Mouse (Mus musculus): ENCODE data around the gene Kif3c. TPM values are rescaled to one million over a fixed set of nuclear protein-coding genes. Genes with fewer than 3 reads are reported as not detected.

The Kif3c gene
- polyA plus RNA-seq, 1 experiment = 1.0 TPM

DNA sequence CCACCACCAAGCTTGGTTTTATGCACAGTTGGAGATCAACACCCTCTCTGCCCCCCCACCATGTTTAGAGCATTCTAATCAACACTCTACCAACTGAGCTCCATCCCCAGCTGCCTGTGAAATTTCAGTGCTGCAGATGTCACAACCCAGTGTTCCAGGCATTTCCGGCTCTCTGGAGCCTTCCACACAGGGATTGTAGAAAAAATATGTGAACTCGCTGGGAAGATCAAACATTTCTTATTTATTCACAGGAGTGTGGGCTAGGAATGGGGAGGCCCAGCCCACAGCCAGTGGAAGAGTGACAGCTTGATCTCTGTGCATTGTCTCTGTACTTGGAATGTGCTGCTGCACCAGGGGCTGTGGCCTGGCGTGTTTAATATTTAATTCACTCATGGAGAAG, 3.8 kb downstream of the Kif3c start:
- Histone ChIP-seq H3K4me1 (ENCODE audit: control insufficient read depth, insufficient read depth, low read length) (peaks cover 21% of the 10 kb centered on the region), H3K27ac (ENCODE audit: control insufficient read depth, insufficient read depth, low read depth, low read length) (no peak overlapping the region), H3K36me3 (ENCODE audit: control insufficient read depth, insufficient read depth, low read length) (no peaks in the 10 kb centered on the region), H3K4me3 (ENCODE audit: control insufficient read depth, low read depth, low read length) (no peak overlapping the region), H3K27me3 (ENCODE audit: control insufficient read depth, insufficient read depth, low read length) (no peaks in the 10 kb centered on the region)
- TF ChIP-seq CTCF (IDR thresholded peaks at IDR 0.05; ENCODE audit: control insufficient read depth, insufficient read depth, insufficient replicate concordance, low read depth, low read length) = no peak
- TF ChIP-seq POLR2A (IDR thresholded peaks at IDR 0.05; ENCODE audit: control insufficient read depth, low read depth, low read length) = no peak

DNA sequence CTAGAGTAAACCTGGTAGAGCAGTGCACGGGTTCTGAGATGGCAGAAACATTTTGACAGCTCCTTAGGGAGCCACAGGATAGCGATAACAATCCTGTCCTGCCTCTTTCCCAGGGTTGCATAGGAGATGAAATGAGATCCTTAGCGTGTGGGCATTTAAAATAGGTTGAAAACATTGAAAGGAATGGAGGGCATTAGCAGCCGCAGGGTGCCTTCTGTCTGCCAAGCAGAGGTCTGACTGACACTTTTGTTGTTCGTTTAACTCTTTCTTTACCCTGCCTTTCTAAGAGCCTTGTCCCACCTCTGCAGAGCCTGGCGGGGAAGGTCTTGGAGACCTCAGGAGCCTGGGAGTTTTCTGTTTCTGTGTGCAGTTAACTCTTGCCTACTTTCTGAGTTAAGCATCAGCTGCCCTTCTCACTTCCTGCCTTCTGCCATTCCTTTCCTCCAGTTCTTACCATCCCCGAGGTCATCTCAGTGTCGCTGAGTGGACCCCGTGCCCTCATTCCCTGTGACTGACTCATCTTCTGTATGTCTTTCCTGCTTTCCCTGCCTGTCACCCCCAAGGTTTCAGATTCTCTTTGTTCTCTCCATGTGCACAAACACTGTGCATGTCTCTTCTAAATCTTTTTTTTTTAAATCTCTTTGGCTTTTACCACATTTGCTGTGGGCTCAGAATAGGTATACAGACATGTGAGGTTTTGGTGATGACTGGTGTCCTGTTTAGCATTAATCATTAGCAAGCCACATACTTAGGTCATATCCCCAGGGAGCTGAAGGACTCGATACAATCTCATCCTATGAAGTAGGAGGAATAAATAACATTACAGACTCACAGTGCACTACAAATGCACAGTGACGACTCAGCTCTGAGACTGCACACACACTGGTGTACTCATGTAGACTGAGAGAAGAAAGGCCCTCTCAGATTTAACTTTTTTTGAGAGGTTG, 6.3 kb downstream of the Kif3c start:
- no peak overlapping the region for H3K4me3 ChIP-seq (ENCODE audit: control insufficient read depth, low read depth, low read length)
- no peak overlapping the region for H3K27ac ChIP-seq (ENCODE audit: control insufficient read depth, insufficient read depth, low read depth, low read length)
- H3K36me3 ChIP-seq (ENCODE audit: control insufficient read depth, insufficient read depth, low read length) = no peaks in the 10 kb centered on the region
- no peaks in the 10 kb centered on the region for H3K27me3 ChIP-seq (ENCODE audit: control insufficient read depth, insufficient read depth, low read length)
- peaks cover 8% of the 10 kb centered on the region for H3K4me1 ChIP-seq (ENCODE audit: control insufficient read depth, insufficient read depth, low read length)
- TF ChIP-seq POLR2A (IDR thresholded peaks at IDR 0.05; ENCODE audit: control insufficient read depth, low read depth, low read length) (no peak), CTCF (IDR thresholded peaks at IDR 0.05; ENCODE audit: control insufficient read depth, insufficient read depth, insufficient replicate concordance, low read depth, low read length) (no peak)

DNA sequence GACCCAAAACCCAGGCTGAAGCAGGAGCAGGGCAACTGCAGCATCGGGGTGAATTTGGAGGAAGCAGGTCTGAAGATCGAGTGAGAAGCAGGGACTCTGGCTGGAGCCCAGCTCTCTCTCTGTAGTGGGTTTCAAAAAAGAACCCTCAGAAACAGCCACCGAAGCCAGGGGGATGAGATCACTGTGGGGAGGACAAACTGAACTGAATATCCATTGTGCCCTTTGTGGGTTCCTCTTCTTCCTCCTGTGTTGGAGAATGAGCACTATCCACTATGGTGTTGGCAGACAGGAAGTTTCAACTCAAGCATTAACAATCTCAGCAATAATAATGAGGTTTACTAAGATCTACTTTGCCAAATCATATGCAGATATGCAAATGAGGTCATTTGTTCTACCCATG, 7.1 kb downstream of the Kif3c start:
- Histone ChIP-seq H3K4me1 (ENCODE audit: control insufficient read depth, insufficient read depth, low read length) (peaks cover 2% of the 10 kb centered on the region; the same call in 1 of the 2 replicates), H3K4me3 (ENCODE audit: control insufficient read depth, low read depth, low read length) (no peak overlapping the region)
- TF ChIP-seq POLR2A (IDR thresholded peaks at IDR 0.05; ENCODE audit: control insufficient read depth, low read depth, low read length) = no peak
- no peak for TF ChIP-seq CTCF (IDR thresholded peaks at IDR 0.05; ENCODE audit: control insufficient read depth, insufficient read depth, insufficient replicate concordance, low read depth, low read length)

DNA sequence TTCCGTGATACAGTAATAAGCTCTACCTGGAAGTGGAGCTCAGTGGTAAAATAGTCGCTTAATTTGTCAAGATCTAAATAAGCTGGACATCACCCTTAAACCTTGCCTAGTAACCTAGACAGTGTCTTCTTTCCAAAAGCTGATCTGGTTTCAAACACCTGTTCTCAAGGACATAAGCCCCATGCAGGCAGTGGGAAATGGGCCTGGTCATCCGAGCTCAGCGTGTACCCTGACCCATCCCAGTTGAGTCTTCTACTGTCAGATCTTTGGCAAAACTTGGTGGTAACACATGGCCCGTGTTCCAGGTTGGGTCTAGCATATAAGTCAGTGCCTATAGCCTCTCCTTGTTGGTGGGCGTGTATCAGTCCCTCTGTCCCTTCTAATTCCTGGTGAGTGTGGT, 8.6 kb downstream of the Kif3c start:
- Histone ChIP-seq H3K27ac (ENCODE audit: control insufficient read depth, insufficient read depth, low read depth, low read length) (no peak overlapping the region), H3K27me3 (ENCODE audit: control insufficient read depth, insufficient read depth, low read length) (no peaks in the 10 kb centered on the region)
- TF ChIP-seq POLR2A (IDR thresholded peaks at IDR 0.05; ENCODE audit: control insufficient read depth, low read depth, low read length) (no peak), CTCF (IDR thresholded peaks at IDR 0.05; ENCODE audit: control insufficient read depth, insufficient read depth, insufficient replicate concordance, low read depth, low read length) (no peak)

More for the DNA sequence above, 7.1 kb downstream of the Kif3c start:
- no peaks in the 10 kb centered on the region for H3K36me3 ChIP-seq (ENCODE audit: control insufficient read depth, insufficient read depth, low read length)
- no peaks in the 10 kb centered on the region for H3K27me3 ChIP-seq (ENCODE audit: control insufficient read depth, insufficient read depth, low read length)
- H3K27ac ChIP-seq (ENCODE audit: control insufficient read depth, insufficient read depth, low read depth, low read length) = no peak overlapping the region

DNA sequence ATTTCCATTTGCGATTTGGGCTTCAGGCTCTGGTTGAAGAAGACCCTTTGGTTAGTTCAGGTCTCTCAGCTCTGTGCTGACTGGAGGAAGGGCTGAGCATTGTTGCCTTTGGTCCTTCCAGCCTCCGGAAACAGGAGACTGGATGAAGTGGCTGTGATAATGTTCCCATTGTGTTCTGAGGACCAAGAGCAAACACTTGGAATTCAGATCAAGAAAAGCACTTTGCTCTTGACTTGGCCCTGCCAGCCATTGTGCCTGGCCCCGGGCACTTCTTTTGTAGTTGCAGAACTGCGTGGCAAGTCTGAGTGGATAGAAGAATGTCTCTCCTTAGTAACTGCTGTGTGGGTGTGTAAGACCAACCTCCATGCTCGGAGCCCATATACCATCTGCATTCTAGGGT, 9.6 kb downstream of the Kif3c start:
- Histone ChIP-seq H3K4me3 (ENCODE audit: control insufficient read depth, low read depth, low read length) (no peak overlapping the region), H3K27ac (ENCODE audit: control insufficient read depth, insufficient read depth, low read depth, low read length) (no peak overlapping the region), H3K27me3 (ENCODE audit: control insufficient read depth, insufficient read depth, low read length) (no peaks in the 10 kb centered on the region), H3K4me1 (ENCODE audit: control insufficient read depth, insufficient read depth, low read length) (no peaks in the 10 kb centered on the region), H3K36me3 (ENCODE audit: control insufficient read depth, insufficient read depth, low read length) (no peaks in the 10 kb centered on the region)
- TF ChIP-seq POLR2A (IDR thresholded peaks at IDR 0.05; ENCODE audit: control insufficient read depth, low read depth, low read length) = no peak
- TF ChIP-seq CTCF (IDR thresholded peaks at IDR 0.05; ENCODE audit: control insufficient read depth, insufficient read depth, insufficient replicate concordance, low read depth, low read length) = no peak

More for the DNA sequence above, 8.6 kb downstream of the Kif3c start:
- Histone ChIP-seq H3K36me3 (ENCODE audit: control insufficient read depth, insufficient read depth, low read length) (no peaks in the 10 kb centered on the region), H3K4me1 (ENCODE audit: control insufficient read depth, insufficient read depth, low read length) (no peaks in the 10 kb centered on the region), H3K4me3 (ENCODE audit: control insufficient read depth, low read depth, low read length) (no peak overlapping the region)

DNA sequence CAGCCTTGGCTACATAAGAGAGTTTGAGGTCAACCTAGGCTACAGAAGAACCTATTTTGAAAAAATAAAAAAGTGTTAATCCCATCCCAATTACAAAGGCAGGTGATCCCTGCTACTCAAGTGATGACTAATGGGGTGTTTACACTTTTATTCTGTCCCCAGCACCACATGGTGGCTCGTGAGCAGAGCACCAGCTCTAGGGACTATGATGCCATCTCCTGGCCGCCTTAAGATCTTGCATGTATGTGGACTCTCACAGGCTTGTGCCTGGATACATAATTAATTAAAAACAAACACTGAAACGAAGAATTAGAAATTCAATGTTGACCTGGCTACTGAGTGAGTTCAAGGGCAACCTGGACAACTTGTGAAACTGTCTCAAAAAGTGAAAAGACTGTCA, 12.3 kb downstream of the Kif3c start:
- Histone ChIP-seq H3K4me3 (ENCODE audit: control insufficient read depth, low read depth, low read length) (no peak overlapping the region), H3K27ac (ENCODE audit: control insufficient read depth, insufficient read depth, low read depth, low read length) (no peak overlapping the region), H3K36me3 (ENCODE audit: control insufficient read depth, insufficient read depth, low read length) (no peaks in the 10 kb centered on the region), H3K4me1 (ENCODE audit: control insufficient read depth, insufficient read depth, low read length) (no peaks in the 10 kb centered on the region), H3K27me3 (ENCODE audit: control insufficient read depth, insufficient read depth, low read length) (no peaks in the 10 kb centered on the region)
- TF ChIP-seq CTCF (IDR thresholded peaks at IDR 0.05; ENCODE audit: control insufficient read depth, insufficient read depth, insufficient replicate concordance, low read depth, low read length) (no peak), POLR2A (IDR thresholded peaks at IDR 0.05; ENCODE audit: control insufficient read depth, low read depth, low read length) (no peak)

DNA sequence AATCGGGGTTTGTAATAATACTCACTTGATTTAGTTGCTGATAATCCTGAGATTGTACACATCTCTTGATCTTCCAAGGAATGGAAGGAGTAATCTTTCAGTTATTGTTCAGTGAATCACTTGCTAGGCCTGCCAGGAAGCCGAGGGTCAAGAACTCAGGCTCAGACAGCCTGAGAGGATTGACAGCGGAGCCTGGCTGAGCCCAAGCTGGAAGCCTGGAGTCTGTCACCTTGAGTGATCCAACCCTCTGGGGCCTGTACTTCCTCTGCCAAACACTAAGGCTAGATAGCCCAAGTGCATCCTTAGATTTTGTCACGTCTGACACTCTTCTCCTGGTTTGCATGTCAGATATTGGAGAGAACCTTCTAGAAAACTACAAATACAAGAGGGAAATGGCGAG, 12.8 kb downstream of the Kif3c start:
- no peaks in the 10 kb centered on the region for H3K4me1 ChIP-seq (ENCODE audit: control insufficient read depth, insufficient read depth, low read length)
- H3K36me3 ChIP-seq (ENCODE audit: control insufficient read depth, insufficient read depth, low read length) = no peaks in the 10 kb centered on the region
- no peak overlapping the region for H3K27ac ChIP-seq (ENCODE audit: control insufficient read depth, insufficient read depth, low read depth, low read length)
- TF ChIP-seq POLR2A (IDR thresholded peaks at IDR 0.05; ENCODE audit: control insufficient read depth, low read depth, low read length) = no peak
- TF ChIP-seq CTCF (IDR thresholded peaks at IDR 0.05; ENCODE audit: control insufficient read depth, insufficient read depth, insufficient replicate concordance, low read depth, low read length) = no peak
- no peak overlapping the region for H3K4me3 ChIP-seq (ENCODE audit: control insufficient read depth, low read depth, low read length)
- H3K27me3 ChIP-seq (ENCODE audit: control insufficient read depth, insufficient read depth, low read length) = no peaks in the 10 kb centered on the region

Data from testis, adult 2 months (tissue).